Mouse (Mus musculus): ENCODE measurements around the gene Myo16.

The Myo16 gene

DNA sequence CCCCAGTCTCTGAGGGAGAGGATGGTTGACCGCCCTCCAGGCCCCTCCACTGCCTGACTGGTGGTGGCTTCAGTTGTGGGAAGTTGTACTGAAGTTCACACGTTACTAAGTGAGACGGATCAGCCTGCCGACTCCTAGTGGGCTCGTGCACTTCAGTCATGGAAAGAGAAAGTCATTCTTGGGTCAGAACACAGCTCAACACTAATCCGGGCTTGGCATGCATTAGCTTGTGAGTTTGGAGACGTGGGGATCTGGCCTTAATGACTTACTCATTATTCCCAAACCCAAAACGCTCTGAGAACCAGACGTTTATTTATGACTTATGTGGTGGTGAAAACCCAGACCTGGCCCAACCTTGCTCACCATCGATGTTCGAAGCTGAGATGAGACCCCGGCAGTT is 263.1 kb downstream of the Myo16 start:
- DNase-seq, result no peak

- DNase-seq, result no peak
Measured at GRCm38 (mm10) chr8:10417281-10417680, 263.6 kb downstream of the Myo16 start.

DNA sequence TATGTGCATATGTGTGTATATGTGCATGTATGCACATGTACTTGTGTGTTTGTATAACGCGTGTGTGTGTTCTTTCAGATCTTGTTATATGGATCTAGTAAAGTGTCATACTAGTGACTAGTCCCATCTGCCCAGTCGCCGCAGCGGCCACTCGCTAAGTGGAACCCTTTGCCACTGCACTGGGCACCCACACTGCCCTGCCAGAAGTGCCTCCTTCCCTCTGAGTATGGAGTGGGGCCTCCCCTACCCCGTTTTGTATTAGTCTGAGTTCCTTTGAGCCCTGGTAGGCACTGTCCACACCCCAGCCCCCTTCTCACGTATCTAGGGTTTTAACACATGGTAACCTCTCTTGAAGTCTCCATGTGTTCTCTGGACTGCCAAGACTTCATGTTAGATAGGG is 264.3 kb downstream of the Myo16 start:
- no peak for DNase-seq

GRCm38 (mm10) chr8:10418971-10419370 is 265.3 kb downstream of the Myo16 start:
- DNase-seq, result no peak

GRCm38 (mm10) chr8:10419726-10420125 is 266.0 kb downstream of the Myo16 start:
- DNase-seq, result no peak

GRCm38 (mm10) chr8:10420551-10420950 is 266.8 kb downstream of the Myo16 start:
- DNase-seq, result no peak

DNA sequence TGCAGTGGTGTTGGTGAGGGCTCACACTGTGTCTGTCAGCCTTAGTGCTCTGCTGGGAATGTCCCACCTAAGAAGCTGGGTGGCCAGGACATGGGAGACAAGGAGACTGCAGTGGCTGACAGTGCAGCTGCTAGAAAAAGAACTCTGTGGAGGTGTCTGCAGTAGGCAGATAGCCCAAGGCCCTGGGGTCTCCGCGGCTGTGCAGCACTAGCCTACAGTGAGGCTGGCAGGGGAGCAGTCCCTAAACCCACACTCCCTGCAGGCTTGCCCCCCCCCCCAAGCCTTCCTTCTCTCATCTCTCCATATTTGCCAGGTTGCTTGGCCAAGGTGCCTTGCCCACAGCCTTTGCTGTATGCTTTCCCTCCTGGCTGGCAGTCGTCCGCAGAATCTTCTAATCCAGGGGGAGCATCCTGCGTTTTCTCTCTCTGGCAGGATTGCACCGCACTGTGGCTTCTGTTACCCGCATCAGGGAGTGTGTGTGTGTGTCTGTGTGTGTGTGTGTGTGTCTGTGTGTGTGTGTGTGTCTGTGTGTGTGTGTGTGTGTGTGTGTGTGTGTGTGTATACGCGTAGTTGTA is 267.9 kb downstream of the Myo16 start:
- DNase-seq, result no peak

GRCm38 (mm10) chr8:10435492-10435891 is 281.8 kb downstream of the Myo16 start:
- no peak for DNase-seq

DNA sequence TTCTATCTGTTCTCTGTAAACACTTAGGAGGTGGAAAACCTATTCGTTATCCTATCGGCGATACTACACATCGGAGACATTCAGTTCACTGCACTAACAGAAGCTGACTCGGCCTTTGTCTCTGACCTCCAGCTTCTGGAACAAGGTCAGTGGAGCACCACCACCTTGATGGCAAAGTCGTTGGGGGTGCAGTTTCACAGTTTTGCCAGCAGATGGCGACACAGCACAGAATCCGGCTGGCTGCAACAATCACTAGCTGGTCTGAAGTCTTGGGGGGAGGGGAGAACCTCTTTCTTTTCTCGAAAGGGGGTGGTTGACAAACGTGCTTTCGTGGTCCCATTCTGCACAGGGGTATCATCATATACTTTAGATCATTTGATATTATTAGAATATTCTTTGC is 285.1 kb downstream of the Myo16 start:
- DNase-seq, result peak; percentile 72

GRCm38 (mm10) chr8:10439595-10440453 is 286.1 kb downstream of the Myo16 start:
- no peak for DNase-seq

- peak; percentile 33 for DNase-seq
Measured at GRCm38 (mm10) chr8:10442562-10442961, 288.9 kb downstream of the Myo16 start.

- no peak for DNase-seq
Measured at GRCm38 (mm10) chr8:10445011-10445410, 291.3 kb downstream of the Myo16 start.

DNA sequence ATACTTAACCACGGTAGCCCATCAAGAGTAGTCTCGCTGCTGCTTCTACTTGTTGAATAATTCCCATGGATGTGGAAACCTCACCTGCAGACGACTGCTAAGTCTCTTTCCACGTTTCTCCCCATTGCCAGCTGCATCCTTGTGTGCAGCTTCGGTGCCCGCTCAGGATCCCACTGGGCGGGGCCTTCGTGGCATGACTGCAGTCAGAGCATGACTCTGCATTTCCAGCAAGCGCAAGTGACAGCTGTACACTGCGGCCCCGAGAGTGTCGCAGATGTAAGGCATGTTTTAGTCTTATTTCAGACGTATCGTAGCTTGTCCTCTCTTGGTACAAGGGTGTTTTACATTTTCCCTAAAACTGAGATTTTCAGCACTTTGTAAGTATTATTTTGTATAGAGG is 294.8 kb downstream of the Myo16 start:
- peak; percentile 53 for DNase-seq

DNA sequence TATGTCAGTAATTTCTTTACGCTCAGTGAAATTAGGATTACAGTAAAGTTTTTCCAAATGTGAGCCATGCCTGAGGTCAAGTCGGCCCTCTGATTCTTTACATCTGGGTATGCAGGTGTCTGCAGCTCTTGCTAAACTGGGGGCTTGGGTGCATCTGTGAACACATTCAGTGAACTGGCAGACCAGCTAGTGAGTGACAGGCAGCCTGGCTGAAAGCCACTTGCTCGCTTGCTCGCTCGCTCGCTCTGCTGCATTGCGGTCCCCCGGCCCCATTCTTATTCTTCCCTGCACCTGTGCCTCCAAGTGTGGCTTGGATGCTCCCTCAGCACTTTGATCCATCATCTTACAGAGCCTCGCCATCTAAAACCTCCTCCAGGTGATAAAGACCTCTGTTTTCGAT is 299.3 kb downstream of the Myo16 start:
- no peak for DNase-seq

DNA sequence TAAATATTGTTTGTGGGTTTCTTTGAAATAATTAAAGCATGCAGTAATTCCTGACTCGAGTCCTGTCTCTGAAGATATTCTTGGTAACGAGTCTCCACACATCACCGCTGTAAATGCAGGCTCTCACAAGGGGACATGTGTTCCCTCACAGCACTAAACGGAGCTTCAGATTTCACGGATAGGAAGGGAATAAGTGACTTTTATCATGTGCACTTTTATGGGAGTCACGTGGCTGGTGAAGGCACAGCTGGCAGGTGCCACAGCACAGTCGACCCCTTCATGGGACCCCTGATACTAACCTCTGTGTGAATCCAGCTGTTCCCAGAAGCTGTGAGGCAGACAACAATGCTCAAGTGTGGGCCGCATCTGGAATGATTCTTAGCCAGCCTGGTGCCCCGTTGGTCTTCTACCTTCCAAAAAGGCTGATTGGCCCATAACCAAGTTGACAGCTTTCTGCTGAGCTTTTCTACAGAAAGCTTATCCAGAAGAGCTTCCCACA is 304.5 kb downstream of the Myo16 start:
- DNase-seq, result no peak

- no peak for DNase-seq
Measured at GRCm38 (mm10) chr8:10462271-10462670, 308.6 kb downstream of the Myo16 start.

DNA sequence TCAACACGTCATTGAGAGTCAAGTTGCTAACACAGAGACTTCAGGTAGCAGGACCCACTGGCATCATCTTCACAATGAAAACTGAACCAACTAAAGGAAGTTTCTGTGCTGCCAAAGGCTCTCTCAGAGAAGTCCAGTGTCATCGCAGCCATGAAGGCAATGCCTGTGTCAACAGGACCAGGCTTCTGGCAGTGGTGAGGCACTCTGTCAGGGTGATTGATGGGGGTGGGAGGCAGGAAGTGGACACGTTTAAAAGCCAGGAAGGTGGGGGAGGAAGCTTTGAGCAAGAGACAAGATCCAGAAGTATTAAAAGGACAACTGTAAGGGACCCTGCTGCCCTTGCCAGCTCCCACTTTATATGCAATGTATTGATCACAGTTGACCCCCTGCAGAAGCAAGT is 314.8 kb downstream of the Myo16 start:
- no peak for DNase-seq

- DNase-seq, result peak; percentile 34
Measured at GRCm38 (mm10) chr8:10469658-10470057, 315.9 kb downstream of the Myo16 start.

DNA sequence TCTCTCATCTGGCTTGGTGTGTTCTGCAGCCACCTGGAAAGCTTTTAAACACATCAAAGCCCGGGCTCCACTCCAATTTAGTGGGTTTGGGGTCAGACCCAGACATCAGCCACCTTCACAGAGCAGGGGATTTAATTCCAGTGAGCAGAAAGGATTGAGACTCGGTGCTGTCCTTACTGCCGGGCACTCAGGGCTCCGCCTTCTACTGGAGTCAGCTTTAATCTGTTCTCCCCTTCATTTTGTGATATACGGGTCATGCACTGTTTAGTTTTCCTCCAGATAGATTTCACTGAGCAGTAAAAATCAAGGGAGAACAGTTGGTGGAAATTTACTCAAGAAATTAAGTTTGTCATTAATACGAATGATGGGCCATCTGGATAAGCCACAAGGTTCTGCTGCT is 316.6 kb downstream of the Myo16 start:
- DNase-seq, result no peak

DNA sequence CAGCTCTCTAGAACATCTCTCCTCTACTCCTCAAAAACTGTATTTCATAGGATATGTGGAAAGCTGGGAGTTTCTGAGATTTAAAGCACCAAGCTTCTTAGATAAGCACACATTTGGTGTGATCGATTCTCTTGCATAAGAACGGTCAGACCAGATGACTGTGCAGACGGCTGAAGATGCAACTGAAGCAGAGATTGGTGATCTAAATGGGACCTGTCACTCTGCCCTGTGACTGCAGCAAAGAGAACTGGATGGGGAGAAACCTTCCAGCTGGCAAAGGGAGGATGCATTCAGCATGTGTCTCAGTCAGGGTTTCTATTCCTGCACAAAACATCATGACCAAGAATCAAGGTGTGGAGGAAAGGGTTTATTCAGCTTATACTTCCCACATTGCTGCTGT is 318.7 kb downstream of the Myo16 start:
- DNase-seq, result peak; percentile 38

DNA sequence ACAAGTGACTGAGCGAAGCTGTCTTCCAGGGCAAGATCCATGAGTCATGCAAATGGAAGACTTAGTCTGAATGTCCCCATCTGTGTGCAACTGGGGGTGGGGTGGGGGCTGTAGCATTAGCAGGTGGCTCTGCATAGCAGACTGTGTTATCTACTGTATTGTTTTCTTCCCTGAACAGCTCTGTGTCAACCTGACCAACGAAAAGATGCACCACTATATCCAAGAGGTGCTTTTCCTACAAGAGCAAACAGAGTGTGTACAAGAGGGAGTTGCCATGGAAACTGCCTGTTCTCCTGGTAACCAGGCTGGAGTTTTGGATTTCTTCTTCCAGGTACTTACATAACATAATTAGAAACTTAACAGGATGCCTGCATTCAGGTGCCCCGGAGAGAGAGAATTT is 320.7 kb downstream of the Myo16 start:
- peak; percentile 61 for DNase-seq

DNA sequence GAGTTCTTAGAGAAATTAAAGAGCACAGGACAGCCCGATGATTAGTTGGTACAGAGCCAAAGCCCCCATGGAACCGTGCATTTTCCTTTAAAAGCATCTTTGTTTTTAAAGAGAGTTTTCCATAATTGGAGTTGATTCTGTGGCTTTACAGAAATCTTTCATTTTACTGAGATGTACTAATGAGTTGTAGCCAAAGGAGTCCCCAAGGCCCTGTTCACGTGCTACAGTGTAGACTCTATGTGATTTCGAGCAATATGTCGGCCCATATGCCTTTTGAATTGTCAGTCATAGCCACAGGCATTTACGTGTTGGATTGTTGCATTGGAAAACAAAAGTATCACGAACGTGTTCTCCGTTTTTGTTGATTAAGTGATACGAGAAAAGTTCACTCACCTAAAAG is 325.3 kb downstream of the Myo16 start:
- DNase-seq, result no peak

DNA sequence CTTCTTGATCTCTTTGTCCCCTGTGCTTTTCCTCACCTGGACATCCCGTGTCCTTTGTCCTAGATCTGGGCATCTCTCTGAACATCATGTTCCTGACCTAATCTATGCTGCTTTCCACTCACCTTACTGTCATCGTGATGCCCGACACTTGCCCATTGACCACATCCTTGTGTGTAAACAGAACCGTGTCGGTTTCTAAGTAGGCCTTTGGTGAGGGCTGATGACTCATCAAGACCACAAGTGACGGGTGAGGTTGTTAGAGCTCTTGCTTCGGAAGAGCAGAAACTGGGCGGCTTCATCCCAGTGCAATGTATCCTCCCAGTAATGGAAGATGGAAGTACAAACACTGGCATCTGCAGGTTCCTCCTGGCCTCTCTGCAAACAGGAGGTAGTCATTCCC is 327.1 kb downstream of the Myo16 start:
- no peak for DNase-seq

DNA sequence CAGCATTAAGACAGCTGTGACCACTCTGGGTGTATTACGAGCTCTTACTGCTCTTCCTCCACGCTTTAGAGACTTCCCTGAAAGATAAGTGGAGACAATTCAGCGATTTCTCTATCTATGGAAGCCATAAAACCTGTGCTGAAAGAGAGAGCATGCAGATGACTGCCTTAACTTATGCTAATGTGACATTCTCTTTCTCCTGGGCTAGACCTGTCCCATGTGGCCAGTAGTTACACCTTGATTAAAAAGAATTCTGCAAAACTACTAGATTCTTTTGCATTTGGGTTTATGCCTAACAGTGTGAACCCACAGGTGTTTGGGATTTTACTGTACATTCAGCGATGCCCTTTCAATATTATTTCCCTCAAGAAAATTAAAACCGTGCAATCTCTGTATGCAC is 328.4 kb downstream of the Myo16 start:
- DNase-seq, result no peak

- DNase-seq, result no peak
Measured at GRCm38 (mm10) chr8:10482880-10483279, 329.2 kb downstream of the Myo16 start.

All from right cerebral cortex, adult 18-20 months (tissue).